Mouse (Mus musculus): ENCODE measurements around the gene Unc13b. TPM values are rescaled to one million over a fixed set of nuclear protein-coding genes. Genes with fewer than 3 reads are reported as not detected.

Unc13b gene
- polyA plus RNA-seq, 2 experiments from 2014 or later = 0.08 TPM; not detected in 1

DNA sequence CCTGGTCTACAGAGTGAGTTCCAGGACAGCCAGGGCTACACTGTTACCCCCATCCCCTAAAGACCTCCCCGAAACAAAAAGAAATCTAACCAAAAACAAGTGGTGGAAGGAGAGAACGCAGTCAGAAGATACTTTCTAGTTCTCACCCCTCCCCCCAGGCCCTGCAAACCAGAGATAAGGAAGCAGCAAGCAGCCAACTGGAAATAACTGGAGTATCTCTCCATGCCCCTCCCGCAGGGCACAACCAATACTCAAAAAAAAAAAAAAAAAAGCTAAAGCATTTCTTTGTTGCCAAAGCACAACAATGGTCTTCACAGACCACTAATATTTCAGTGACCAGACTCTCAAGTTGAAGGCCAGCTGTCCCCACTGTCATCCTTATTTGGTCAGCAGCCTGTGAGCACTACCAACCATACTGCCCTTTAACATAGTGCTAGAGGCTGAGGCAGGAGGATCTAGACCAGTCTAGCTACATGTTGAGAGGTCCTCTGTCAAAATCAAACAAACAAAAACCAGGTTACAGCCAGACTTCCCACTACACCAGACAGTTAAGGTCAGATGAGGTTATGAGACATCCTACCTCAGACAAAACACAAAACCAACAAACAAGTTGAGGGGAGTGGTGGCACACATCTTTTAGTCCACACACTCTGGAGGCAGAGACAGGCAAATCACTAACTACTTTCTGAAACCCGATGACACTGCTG is 20.7 kb upstream of the Unc13b start:
- ATAC-seq = no peak

GRCm38 (mm10) chr4:43038567-43039495 is 19.9 kb upstream of the Unc13b start:
- ATAC-seq = no peak

DNA sequence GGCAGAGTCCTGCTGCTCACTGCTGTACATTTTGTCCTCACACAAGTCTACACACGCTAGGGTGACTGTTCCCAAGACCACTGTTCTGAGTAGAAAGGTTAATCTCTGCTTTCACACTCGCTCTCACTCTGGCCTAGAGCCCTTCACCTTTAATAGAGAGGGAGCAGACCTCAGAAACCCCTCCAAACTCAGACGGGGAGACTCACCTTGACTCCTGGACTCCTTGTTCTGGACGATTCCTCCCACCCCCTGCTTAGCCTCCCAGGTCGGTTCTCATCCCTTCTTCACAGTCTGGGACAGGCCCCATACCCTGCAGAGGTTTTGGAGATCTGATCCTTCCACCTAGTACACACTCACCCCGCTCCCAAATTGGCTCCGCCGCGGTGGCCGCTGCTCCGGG is 19.1 kb upstream of the Unc13b start:
- no peak for ATAC-seq

DNA sequence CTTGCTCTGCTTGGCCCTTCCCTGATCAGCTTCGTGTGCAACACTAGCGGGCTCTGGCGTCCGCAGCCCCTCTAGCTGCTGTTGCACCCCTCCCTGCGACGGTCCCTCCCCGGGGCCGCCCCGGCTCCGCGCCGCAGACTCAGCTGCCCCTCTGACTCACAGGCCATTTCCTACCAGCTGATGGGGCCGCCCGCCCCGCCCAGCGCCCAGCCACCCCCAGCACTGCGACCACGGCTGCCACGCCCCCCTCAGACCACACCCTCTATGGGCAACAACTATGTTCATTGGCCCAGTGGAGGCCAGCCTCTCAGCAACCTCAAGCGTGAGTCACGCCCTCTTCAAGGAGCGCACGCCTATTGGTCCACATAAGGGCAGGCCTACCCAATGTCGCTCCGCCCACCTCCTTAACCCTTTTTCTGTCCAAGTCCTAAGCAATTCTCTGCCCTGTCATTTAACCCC is 18.6 kb upstream of the Unc13b start:
- ATAC-seq = peak; percentile 89

- ATAC-seq = no peak
Measured at GRCm38 (mm10) chr4:43040881-43041547, 17.7 kb upstream of the Unc13b start.

- peak; percentile 57 for ATAC-seq
Measured at GRCm38 (mm10) chr4:43043644-43044357, 15.0 kb upstream of the Unc13b start.

GRCm38 (mm10) chr4:43044673-43045072 is 14.1 kb upstream of the Unc13b start:
- ATAC-seq = no peak

DNA sequence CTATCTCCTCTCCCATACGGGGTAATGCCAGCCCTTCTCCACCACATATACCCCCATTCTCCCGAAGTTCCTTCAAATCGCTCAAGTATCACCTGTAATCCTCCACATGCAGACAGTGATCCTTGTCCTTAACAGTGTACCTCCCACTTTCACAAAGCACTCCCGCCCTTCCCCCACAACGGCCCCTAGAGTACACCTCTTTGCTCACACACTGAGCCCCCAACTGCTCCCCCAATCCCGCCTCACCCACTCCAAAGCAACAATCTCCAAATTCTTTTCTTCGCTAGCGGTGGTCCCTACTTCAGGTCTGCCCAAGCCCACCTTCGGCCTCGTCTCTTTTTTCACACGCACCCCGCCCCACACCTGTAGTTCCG is 13.5 kb upstream of the Unc13b start:
- ATAC-seq = no peak

GRCm38 (mm10) chr4:43045659-43046302 is 13.0 kb upstream of the Unc13b start, which contains the start of gene Fam214b:
TSS of gene Fam214b (minus strand) at chr4:43046220.
- peak; percentile 71 for ATAC-seq

GRCm38 (mm10) chr4:43046607-43047006 is 12.1 kb upstream of the Unc13b start:
- ATAC-seq = no peak

GRCm38 (mm10) chr4:43047231-43047630 is 11.5 kb upstream of the Unc13b start:
- ATAC-seq = peak; percentile 41

DNA sequence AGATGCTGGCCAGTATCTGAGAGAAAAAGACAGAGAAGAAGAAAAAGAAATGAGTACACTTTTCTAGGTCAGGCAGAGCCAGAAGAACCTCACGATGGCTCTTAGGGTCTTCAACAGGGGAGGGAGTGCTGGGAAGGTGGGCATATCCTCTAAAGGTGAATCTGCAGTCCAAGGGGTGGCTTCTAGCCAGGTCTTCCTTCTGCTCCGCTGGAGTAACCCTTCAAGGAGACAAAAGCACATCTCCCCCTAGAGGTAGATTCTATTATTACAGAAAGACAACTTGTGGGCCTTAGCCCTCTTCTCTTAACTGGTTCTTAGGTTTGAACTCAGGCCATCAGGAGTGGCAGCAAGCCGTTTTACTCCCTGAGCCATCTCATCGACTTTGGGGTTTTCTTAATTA is 6.1 kb upstream of the Unc13b start:
- peak; percentile 79 for ATAC-seq

DNA sequence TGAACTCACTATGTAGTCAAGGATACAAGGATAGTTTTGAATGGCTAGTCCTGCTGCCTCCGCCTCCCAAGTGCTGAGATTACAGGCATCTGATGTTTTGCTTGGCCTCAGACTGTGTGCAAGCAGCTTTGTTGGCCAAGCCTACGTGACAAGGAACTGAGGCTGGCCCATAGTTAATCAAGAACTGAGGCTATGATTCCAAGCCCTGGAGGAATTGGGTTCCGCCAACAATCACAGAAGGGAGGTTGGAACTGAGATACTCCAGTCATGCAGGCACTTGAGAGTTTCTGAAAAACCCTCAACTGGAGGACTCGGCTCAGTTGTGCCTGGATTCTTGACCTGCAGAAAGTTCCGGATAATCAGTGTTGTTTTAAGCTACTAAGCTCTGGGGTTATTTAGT is 1.1 kb upstream of the Unc13b start:
- no peak for ATAC-seq

GRCm38 (mm10) chr4:43058392-43058752 is 381 bp upstream of the Unc13b start:
- ATAC-seq = no peak

GRCm38 (mm10) chr4:43059697-43060096 is 944 bp downstream of the Unc13b start:
- ATAC-seq = no peak

- ATAC-seq = no peak
Measured at GRCm38 (mm10) chr4:43060286-43060685, 1.5 kb downstream of the Unc13b start.

GRCm38 (mm10) chr4:43065471-43065870 is 6.7 kb downstream of the Unc13b start:
- no peak for ATAC-seq

GRCm38 (mm10) chr4:43074923-43075322 is 16.2 kb downstream of the Unc13b start:
- ATAC-seq = no peak

GRCm38 (mm10) chr4:43078071-43078718 is 19.4 kb downstream of the Unc13b start:
- ATAC-seq = no peak

DNA sequence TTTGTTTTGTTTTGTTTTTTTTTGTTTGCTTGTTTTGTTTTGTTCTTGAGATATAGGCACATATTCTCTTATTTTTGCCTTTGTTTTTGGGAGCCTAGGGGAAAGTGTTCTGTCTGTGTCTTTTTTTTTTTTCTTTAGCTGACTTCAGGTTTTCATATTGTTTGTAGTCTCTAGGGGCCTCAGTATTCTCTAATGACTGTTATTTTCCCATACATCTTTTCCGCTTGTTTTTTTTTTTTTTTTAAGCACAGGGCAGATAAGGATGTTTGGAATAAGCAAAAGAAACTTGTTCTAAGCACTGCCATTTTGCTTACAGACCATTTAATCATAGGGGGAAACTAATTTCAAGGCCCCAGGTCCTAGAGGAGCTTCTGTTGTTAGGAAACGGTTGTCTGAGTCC is 23.7 kb downstream of the Unc13b start:
- no peak for ATAC-seq

- ATAC-seq = no peak
Measured at GRCm38 (mm10) chr4:43089950-43090349, 31.2 kb downstream of the Unc13b start.

All from activated CD4-positive, CD25-positive, alpha-beta regulatory T cell, adult 4 months (primary cell).